Mouse (Mus musculus): Measurements from ENCODE around the gene Kremen1. TPM values are rescaled to one million over a fixed set of nuclear protein-coding genes. Genes with fewer than 3 reads are reported as not detected.

Gene Kremen1
- polyA plus RNA-seq, 1 experiment from 2014 or later = 28.1 TPM

- no peak for ATAC-seq (replicated peaks; ENCODE audit: extremely low read depth, insufficient read depth, low FRiP score)
- Histone ChIP-seq H3K4me3 (ENCODE audit: low read length) (no peak overlapping the region), H3K4me1 (ENCODE audit: control insufficient read depth, insufficient read depth, low read length) (peaks cover 54% of the 10 kb centered on the region), H3K27ac (ENCODE audit: low read length) (peak overlapping the region; percentile 54), H3K9me3 (replicated peaks; ENCODE audit: control insufficient read depth, low read length) (no peaks in the 10 kb centered on the region; the same call in 1 of the 2 replicates), H3K4me2 (ENCODE audit: low read depth, low read length) (no peak overlapping the region), H3K9ac (ENCODE audit: low read length) (no peak overlapping the region), H3K36me3 (ENCODE audit: control insufficient read depth, insufficient read depth) (no peaks in the 10 kb centered on the region), H3K27me3 (ENCODE audit: control insufficient read depth, insufficient read depth, low read length) (no peaks in the 10 kb centered on the region)
- 48% methylated on average over 9 of the region's 9 CpGs for WGBS
Observed at GRCm38 (mm10) chr11:5255509-5256014, 5.8 kb downstream of the Kremen1 start.

DNA sequence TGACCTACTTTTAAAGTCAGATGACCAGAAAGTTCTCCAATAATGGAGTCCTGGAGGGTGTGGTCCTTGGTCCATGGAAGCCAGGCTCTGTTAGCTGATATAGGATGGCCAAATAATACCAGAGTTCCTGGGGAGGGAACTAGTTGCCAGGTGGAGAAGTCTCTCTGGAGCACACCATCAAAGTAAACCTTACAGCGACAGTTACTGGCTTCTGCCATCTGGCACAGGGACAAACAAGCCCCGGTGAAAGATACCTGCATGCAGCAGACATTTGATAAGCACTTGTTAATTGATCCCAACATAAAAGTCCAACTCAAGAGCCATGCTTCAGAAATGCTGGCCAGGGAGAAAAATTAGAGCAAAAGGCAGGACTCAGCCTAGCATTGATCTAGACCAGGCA, 7.3 kb downstream of the Kremen1 start:
- H3K36me3 ChIP-seq (ENCODE audit: control insufficient read depth, insufficient read depth) = no peaks in the 10 kb centered on the region
- H3K27me3 ChIP-seq (ENCODE audit: control insufficient read depth, insufficient read depth, low read length) = no peaks in the 10 kb centered on the region
- peaks cover 43% of the 10 kb centered on the region for H3K4me1 ChIP-seq (ENCODE audit: control insufficient read depth, insufficient read depth, low read length)
- H3K4me2 ChIP-seq (ENCODE audit: low read depth, low read length) = no peak overlapping the region
- no peak overlapping the region for H3K9ac ChIP-seq (ENCODE audit: low read length)
- H3K9me3 ChIP-seq (replicated peaks; ENCODE audit: control insufficient read depth, low read length) = no peaks in the 10 kb centered on the region; the same call in 1 of the 2 replicates
- 31% methylated on average over 2 of the region's 2 CpGs for WGBS
- ATAC-seq (replicated peaks; ENCODE audit: extremely low read depth, insufficient read depth, low FRiP score) = no peak
- H3K4me3 ChIP-seq (ENCODE audit: low read length) = no peak overlapping the region
- peak overlapping the region; percentile 59 for H3K27ac ChIP-seq (ENCODE audit: low read length)

DNA sequence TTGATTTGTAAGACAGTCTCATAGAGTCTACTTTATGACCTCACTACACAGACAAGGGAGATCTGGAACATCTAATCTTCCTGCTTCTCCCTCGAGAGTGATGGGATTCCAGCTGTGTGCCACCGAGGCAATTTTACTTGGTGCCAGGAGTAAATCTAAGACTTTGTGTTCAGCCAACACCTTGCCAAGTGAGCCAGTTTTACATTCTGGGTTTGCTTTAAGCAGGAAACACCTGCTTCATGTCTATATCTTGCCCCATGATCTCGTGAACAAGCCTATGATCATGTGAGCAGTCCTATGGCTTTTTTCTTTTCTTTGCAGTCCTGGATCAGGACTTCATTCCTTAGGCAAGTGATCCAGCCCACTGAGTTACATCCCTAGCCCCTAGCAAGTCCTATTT, 7.8 kb downstream of the Kremen1 start:
- H3K27me3 ChIP-seq (ENCODE audit: control insufficient read depth, insufficient read depth, low read length) = no peaks in the 10 kb centered on the region
- no peaks in the 10 kb centered on the region; the same call in 1 of the 2 replicates for H3K9me3 ChIP-seq (replicated peaks; ENCODE audit: control insufficient read depth, low read length)
- peaks cover 46% of the 10 kb centered on the region for H3K4me1 ChIP-seq (ENCODE audit: control insufficient read depth, insufficient read depth, low read length)
- H3K27ac ChIP-seq (ENCODE audit: low read length) = peak overlapping the region; percentile 59; the same call in 1 of the 2 replicates
- H3K9ac ChIP-seq (ENCODE audit: low read length) = no peak overlapping the region
- no peak overlapping the region for H3K4me2 ChIP-seq (ENCODE audit: low read depth, low read length)
- H3K36me3 ChIP-seq (ENCODE audit: control insufficient read depth, insufficient read depth) = no peaks in the 10 kb centered on the region
- 44% methylated on average over 3 of the region's 3 CpGs for WGBS
- no peak for ATAC-seq (replicated peaks; ENCODE audit: extremely low read depth, insufficient read depth, low FRiP score)
- no peak overlapping the region for H3K4me3 ChIP-seq (ENCODE audit: low read length)

DNA sequence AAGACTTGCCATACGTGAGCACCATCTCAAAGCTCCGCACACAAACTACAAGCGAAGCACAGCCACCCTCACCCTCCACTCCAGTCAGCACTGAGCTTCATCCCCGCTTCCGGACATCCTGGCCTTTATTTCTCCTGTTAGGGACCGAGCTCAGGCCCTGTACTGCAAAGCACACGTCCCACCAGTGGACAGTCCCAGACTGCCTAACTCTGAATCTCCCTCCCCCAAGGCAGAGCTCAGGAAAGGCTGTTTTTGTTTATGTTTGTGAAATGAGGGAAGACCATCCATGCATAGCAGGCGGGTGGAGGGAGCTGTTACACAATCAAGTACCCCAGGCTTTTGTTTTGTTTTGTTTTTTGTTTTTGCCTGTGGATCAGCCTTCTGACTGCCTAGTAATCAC, 8.6 kb downstream of the Kremen1 start:
- no peaks in the 10 kb centered on the region for H3K36me3 ChIP-seq (ENCODE audit: control insufficient read depth, insufficient read depth)
- no peaks in the 10 kb centered on the region for H3K9me3 ChIP-seq (replicated peaks; ENCODE audit: control insufficient read depth, low read length)
- peaks cover 48% of the 10 kb centered on the region for H3K4me1 ChIP-seq (ENCODE audit: control insufficient read depth, insufficient read depth, low read length)
- no peak overlapping the region for H3K4me2 ChIP-seq (ENCODE audit: low read depth, low read length)
- no peak overlapping the region for H3K4me3 ChIP-seq (ENCODE audit: low read length)
- H3K9ac ChIP-seq (ENCODE audit: low read length) = peak overlapping the region; percentile 26; the same call in 1 of the 2 replicates
- peak overlapping the region; percentile 59; the same call in 1 of the 2 replicates for H3K27ac ChIP-seq (ENCODE audit: low read length)
- 79% methylated on average over 8 of the region's 8 CpGs for WGBS
- no peaks in the 10 kb centered on the region for H3K27me3 ChIP-seq (ENCODE audit: control insufficient read depth, insufficient read depth, low read length)
- ATAC-seq (replicated peaks; ENCODE audit: extremely low read depth, insufficient read depth, low FRiP score) = no peak

- ATAC-seq (replicated peaks; ENCODE audit: extremely low read depth, insufficient read depth, low FRiP score) = no peak
- H3K36me3 ChIP-seq (ENCODE audit: control insufficient read depth, insufficient read depth) = no peaks in the 10 kb centered on the region
- WGBS = 74% methylated on average over 6 of the region's 6 CpGs
- H3K9ac ChIP-seq (ENCODE audit: low read length) = no peak overlapping the region
- no peak overlapping the region for H3K4me3 ChIP-seq (ENCODE audit: low read length)
- H3K27me3 ChIP-seq (ENCODE audit: control insufficient read depth, insufficient read depth, low read length) = no peaks in the 10 kb centered on the region
- no peaks in the 10 kb centered on the region for H3K9me3 ChIP-seq (replicated peaks; ENCODE audit: control insufficient read depth, low read length)
- 0 out of 2 replicates have a peak overlapping the region, but pooled peaks have one; percentile 12 for H3K27ac ChIP-seq (ENCODE audit: low read length)
- no peak overlapping the region for H3K4me2 ChIP-seq (ENCODE audit: low read depth, low read length)
- peaks cover 36% of the 10 kb centered on the region for H3K4me1 ChIP-seq (ENCODE audit: control insufficient read depth, insufficient read depth, low read length)
Observed at GRCm38 (mm10) chr11:5251112-5251511, 10.2 kb downstream of the Kremen1 start.

- H3K4me3 ChIP-seq (ENCODE audit: low read length) = no peak overlapping the region
- H3K9ac ChIP-seq (ENCODE audit: low read length) = no peak overlapping the region
- peaks cover 48% of the 10 kb centered on the region for H3K4me1 ChIP-seq (ENCODE audit: control insufficient read depth, insufficient read depth, low read length)
- no peaks in the 10 kb centered on the region for H3K27me3 ChIP-seq (ENCODE audit: control insufficient read depth, insufficient read depth, low read length)
- WGBS = 61% methylated on average over 2 of the region's 2 CpGs
- H3K4me2 ChIP-seq (ENCODE audit: low read depth, low read length) = no peak overlapping the region
- no peaks in the 10 kb centered on the region for H3K36me3 ChIP-seq (ENCODE audit: control insufficient read depth, insufficient read depth)
- no peak overlapping the region for H3K27ac ChIP-seq (ENCODE audit: low read length)
- ATAC-seq (replicated peaks; ENCODE audit: extremely low read depth, insufficient read depth, low FRiP score) = no peak
- no peaks in the 10 kb centered on the region for H3K9me3 ChIP-seq (replicated peaks; ENCODE audit: control insufficient read depth, low read length)
Observed at GRCm38 (mm10) chr11:5248200-5248599, 13.2 kb downstream of the Kremen1 start.

DNA sequence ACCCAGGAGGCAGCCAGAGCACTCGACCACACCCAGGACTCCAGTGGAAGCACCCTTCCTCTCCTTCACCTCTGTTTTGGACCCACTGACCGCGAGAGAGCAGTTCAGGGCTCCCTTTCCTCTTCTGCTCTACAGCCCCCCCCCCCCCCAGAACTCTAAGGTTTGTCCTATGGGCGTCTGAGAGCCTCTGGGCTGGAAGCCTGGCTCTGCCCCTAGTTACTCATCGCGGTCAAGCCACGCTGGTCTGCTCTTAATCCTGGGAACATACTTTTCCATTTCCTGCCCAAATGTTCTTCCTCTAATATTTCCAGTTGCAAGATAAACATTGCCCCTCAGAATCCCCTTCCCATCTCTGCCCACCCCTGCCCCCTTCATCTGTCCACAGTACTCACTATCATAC, 15.9 kb downstream of the Kremen1 start:
- no peak for ATAC-seq (replicated peaks; ENCODE audit: extremely low read depth, insufficient read depth, low FRiP score)
- H3K9ac ChIP-seq (ENCODE audit: low read length) = no peak overlapping the region
- H3K9me3 ChIP-seq (replicated peaks; ENCODE audit: control insufficient read depth, low read length) = no peaks in the 10 kb centered on the region
- peaks cover 6% of the 10 kb centered on the region for H3K36me3 ChIP-seq (ENCODE audit: control insufficient read depth, insufficient read depth)
- peaks cover 41% of the 10 kb centered on the region for H3K4me1 ChIP-seq (ENCODE audit: control insufficient read depth, insufficient read depth, low read length)
- H3K4me3 ChIP-seq (ENCODE audit: low read length) = no peak overlapping the region
- H3K27me3 ChIP-seq (ENCODE audit: control insufficient read depth, insufficient read depth, low read length) = no peaks in the 10 kb centered on the region
- H3K27ac ChIP-seq (ENCODE audit: low read length) = peak overlapping the region; percentile 87
- no peak overlapping the region for H3K4me2 ChIP-seq (ENCODE audit: low read depth, low read length)
- WGBS = 66% methylated on average over 7 of the region's 7 CpGs

- peak overlapping the region; percentile 38 for H3K4me3 ChIP-seq (ENCODE audit: low read length)
- H3K36me3 ChIP-seq (ENCODE audit: control insufficient read depth, insufficient read depth) = peaks cover 6% of the 10 kb centered on the region
- peak overlapping the region; percentile 65 for H3K9ac ChIP-seq (ENCODE audit: low read length)
- 20% methylated on average over 8 of the region's 8 CpGs for WGBS
- H3K9me3 ChIP-seq (replicated peaks; ENCODE audit: control insufficient read depth, low read length) = no peaks in the 10 kb centered on the region
- H3K4me1 ChIP-seq (ENCODE audit: control insufficient read depth, insufficient read depth, low read length) = peaks cover 48% of the 10 kb centered on the region
- H3K27ac ChIP-seq (ENCODE audit: low read length) = peak overlapping the region; percentile 87
- peak; percentile 33 for ATAC-seq (replicated peaks; ENCODE audit: extremely low read depth, insufficient read depth, low FRiP score)
- peak overlapping the region; percentile 67 for H3K4me2 ChIP-seq (ENCODE audit: low read depth, low read length)
- no peaks in the 10 kb centered on the region for H3K27me3 ChIP-seq (ENCODE audit: control insufficient read depth, insufficient read depth, low read length)
Observed at GRCm38 (mm10) chr11:5244749-5245130, 16.6 kb downstream of the Kremen1 start.

GRCm38 (mm10) chr11:5243812-5244748, 17.3 kb downstream of the Kremen1 start:
- H3K4me2 ChIP-seq (ENCODE audit: low read depth, low read length) = peak overlapping the region; percentile 67
- peak overlapping the region; percentile 87 for H3K27ac ChIP-seq (ENCODE audit: low read length)
- H3K9ac ChIP-seq (ENCODE audit: low read length) = peak overlapping the region; percentile 65
- no peaks in the 10 kb centered on the region for H3K27me3 ChIP-seq (ENCODE audit: control insufficient read depth, insufficient read depth, low read length)
- H3K36me3 ChIP-seq (ENCODE audit: control insufficient read depth, insufficient read depth) = peaks cover 6% of the 10 kb centered on the region
- no peaks in the 10 kb centered on the region for H3K9me3 ChIP-seq (replicated peaks; ENCODE audit: control insufficient read depth, low read length)
- peak overlapping the region; percentile 38 for H3K4me3 ChIP-seq (ENCODE audit: low read length)
- 22% methylated on average over 24 of the region's 24 CpGs for WGBS
- peak; percentile 68 for ATAC-seq (replicated peaks; ENCODE audit: extremely low read depth, insufficient read depth, low FRiP score)
- H3K4me1 ChIP-seq (ENCODE audit: control insufficient read depth, insufficient read depth, low read length) = peaks cover 54% of the 10 kb centered on the region

Measured in heart, embryonic 16.5 days (tissue).